Mouse (Mus musculus): ENCODE results near the gene Klhl22.

- TF ChIP-seq CTCF (IDR thresholded peaks at IDR 0.05; ENCODE audit: borderline replicate concordance, control insufficient read depth, extremely low read depth, insufficient read depth, low read length, poor library complexity) = no peak
- TF ChIP-seq POLR2A (IDR thresholded peaks at IDR 0.05; ENCODE audit: control insufficient read depth, extremely low read depth, insufficient read depth, low read length, poor library complexity) = no peak
Measured at GRCm38 (mm10) chr16:17803675-17804448, 44.4 kb downstream of the Klhl22 start.

Measured in thymus, adult 2 months (tissue).